Mouse (Mus musculus) midbrain, embryonic 12.5 days (tissue): ENCODE measurements around the gene Tmem140. TPM values are rescaled to one million over a fixed set of nuclear protein-coding genes. Genes with fewer than 3 reads are reported as not detected.

ENCODE experiments used
- ATAC-seq: fragments of 200-750 bp; cut with Nextera tagmentation; 2 replicates; pipeline ENCODE4 v1.8.0; 2017; ENCODE audit warnings: low read depth, moderate TSS enrichment, moderate library complexity; ENCODE audit not compliant: low FRiP score
- H3K27ac ChIP-seq: fragments of 300-500 bp; sonication (generic); replicated peaks from 2 replicates; pipeline ENCODE4 v1.5.1; 2016; ENCODE audit warnings: mild to moderate bottlenecking
- H3K27me3 ChIP-seq: fragments of 300-500 bp; sonication (generic); 2 replicates; pipeline ENCODE4 v1.6.1; 2016; ENCODE audit warnings: mild to moderate bottlenecking
- H3K36me3 ChIP-seq: fragments of 300-500 bp; sonication (generic); 2 replicates; pipeline ENCODE4 v1.6.1; 2016
- H3K4me1 ChIP-seq: fragments of 300-500 bp; sonication (generic); 2 replicates; pipeline ENCODE4 v1.6.1; 2016
- H3K4me2 ChIP-seq: fragments of 300-500 bp; sonication (generic); replicated peaks from 2 replicates; pipeline ENCODE4 v1.6.1; 2016; ENCODE audit warnings: mild to moderate bottlenecking, moderate library complexity
- H3K4me3 ChIP-seq: fragments of 300-500 bp; sonication (generic); 2 replicates; pipeline ENCODE4 v1.5.1; 2016; ENCODE audit warnings: mild to moderate bottlenecking
- H3K9ac ChIP-seq: fragments of 300-500 bp; sonication (generic); replicated peaks from 2 replicates; pipeline ENCODE4 v1.6.1; 2016; ENCODE audit warnings: mild to moderate bottlenecking, moderate library complexity
- H3K9me3 ChIP-seq: fragments of 300-500 bp; sonication (generic); 2 replicates; pipeline ENCODE4 v1.6.1; 2016; ENCODE audit warnings: mild to moderate bottlenecking
- WGBS: fragments of 180-500 bp; shearing (Covaris S2); methylation state at CpG from one replicate; pipeline ENCODE4 v1.1.7; 2016; 5-methylcytosine and 5-hydroxymethylcytosine counted together
- polyA plus RNA-seq: library from polyadenylated mRNA; unstranded; fragments of >200 nt; fragmentation: Nextera tagmentation; extraction: Ambion mirVana; gene quantifications from 2 replicates; pipeline ENCODE4 v1.2.1, GENCODE M21; 2016

Gene Tmem140
- polyA plus RNA-seq = 1.8 and 2.0 TPM in 2 replicates

DNA sequence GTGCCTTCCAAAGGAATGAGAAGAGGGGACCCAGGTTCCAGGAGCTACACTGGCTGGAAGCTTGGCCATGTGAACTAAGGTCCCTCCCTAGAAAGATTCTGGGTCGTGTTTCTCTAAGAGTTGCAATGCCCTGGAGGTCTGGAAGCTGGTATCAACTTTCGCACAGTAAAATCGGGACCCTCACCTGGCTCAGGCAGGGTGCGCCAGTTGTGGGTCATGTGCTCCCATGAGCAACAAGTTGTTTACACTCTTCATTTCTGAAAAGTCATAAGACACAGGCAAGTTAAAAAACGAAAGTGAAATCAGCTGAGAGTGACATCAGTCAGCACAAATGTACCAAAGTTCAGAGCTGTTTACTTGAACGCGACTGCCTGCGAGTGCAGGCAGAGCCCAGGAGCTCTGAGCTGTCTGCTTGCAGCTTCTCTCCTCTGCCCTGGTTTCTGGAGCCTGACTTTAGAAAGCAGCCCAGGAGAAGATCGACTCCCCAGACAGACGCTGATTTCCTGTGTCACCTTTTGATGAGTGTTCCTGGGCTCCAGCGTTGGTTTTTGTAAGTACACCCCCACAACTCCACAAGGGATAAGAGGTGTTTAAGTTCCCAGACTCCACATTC, at the start of gene Tmem140:
Gene Tmem140, plus strand, starts transcription at position 356 of the 613 bp plus-strand sequence.
- Histone ChIP-seq H3K9me3 (no peaks in the 10 kb centered on the region), H3K27ac (no peak within 1 kb of the TSS), H3K36me3 (no peaks in the 10 kb centered on the region), H3K4me1 (peaks cover 3% of the 10 kb centered on the region; the same call in 1 of the 2 replicates), H3K4me2 (no peak within 1 kb of the TSS), H3K9ac (no peak within 1 kb of the TSS), H3K4me3 (no peak within 1 kb of the TSS), H3K27me3 (no peaks in the 10 kb centered on the region)
- no peak for ATAC-seq
- 61% methylated on average over 11 of the region's 11 CpGs for WGBS

DNA sequence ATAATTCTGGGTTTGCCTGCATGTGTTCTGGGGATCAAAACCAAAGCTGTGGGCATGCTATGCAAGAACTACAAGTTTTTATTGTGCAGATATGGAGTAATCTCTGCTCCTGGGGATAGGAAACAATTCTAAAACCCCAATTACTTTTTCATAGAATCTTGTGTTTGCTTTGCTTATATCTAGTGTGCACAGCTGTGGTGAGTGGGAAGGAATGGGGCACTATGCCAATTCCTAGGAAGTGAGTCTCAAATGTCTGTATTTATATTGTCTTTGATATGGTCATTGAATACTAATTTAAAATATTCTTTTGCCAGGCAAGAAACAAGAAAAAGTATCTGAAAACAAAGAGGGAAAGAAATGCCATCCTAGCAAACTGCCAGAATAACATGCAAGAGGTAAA, 38.5 kb upstream of the Tmem140 start:
- no peak overlapping the region for H3K4me2 ChIP-seq
- H3K4me3 ChIP-seq = no peak overlapping the region
- H3K27ac ChIP-seq = no peak overlapping the region
- no peak overlapping the region for H3K9ac ChIP-seq
- H3K27me3 ChIP-seq = no peaks in the 10 kb centered on the region
- ATAC-seq = no peak
- H3K9me3 ChIP-seq = no peaks in the 10 kb centered on the region
- no peaks in the 10 kb centered on the region for H3K4me1 ChIP-seq
- no peaks in the 10 kb centered on the region for H3K36me3 ChIP-seq

DNA sequence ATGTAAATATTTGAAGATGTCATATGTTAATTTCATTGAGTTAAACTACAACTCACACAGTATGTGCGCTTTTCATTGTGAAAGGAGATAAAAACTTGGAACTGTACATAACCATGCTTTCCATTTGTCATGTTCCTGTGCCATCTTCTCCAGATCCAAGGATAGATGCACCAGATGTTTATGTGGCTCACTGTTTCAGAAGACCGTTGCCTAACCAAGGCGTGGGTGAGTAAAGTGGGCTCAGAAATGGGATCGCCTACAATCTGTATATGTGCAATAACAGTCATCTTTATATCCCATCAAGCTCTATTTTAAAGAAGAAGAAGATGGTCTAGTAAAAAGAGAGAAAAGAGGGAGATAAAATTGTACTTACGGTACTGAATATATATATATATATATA, 30.6 kb upstream of the Tmem140 start:
- Histone ChIP-seq H3K4me2 (no peak overlapping the region), H3K27me3 (no peaks in the 10 kb centered on the region), H3K9ac (no peak overlapping the region), H3K4me1 (no peaks in the 10 kb centered on the region), H3K4me3 (no peak overlapping the region), H3K9me3 (no peaks in the 10 kb centered on the region), H3K27ac (no peak overlapping the region), H3K36me3 (no peaks in the 10 kb centered on the region)
- WGBS = 92% methylated on average over 5 of the region's 5 CpGs
- ATAC-seq = no peak

DNA sequence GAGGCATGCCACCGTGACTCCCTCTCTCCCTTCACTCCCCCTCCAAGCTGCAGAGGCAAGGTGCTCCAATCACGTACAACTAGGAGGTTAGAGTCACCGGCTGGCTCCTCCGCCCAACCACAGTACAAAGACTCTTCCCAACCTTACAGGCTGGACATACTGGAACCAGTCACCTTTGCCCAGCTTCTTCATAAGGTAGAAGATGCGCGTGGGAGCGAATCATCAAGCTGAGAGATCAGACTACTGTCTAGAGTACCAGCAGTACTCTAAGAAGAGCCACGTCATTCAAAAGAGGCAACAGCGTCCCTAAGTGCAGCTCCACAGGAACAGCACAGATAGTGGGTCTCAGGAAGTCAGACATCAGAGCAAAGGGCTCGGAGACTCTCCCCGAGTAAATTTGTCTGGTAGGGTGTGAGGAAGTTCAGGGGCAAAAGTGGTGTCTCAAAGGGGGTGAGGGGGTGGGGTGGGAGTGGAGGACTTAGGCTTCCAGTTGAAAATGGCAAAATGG, 1.3 kb upstream of the Tmem140 start:
- no peak overlapping the region for H3K4me2 ChIP-seq
- ATAC-seq = no peak
- no peak overlapping the region for H3K9ac ChIP-seq

DNA sequence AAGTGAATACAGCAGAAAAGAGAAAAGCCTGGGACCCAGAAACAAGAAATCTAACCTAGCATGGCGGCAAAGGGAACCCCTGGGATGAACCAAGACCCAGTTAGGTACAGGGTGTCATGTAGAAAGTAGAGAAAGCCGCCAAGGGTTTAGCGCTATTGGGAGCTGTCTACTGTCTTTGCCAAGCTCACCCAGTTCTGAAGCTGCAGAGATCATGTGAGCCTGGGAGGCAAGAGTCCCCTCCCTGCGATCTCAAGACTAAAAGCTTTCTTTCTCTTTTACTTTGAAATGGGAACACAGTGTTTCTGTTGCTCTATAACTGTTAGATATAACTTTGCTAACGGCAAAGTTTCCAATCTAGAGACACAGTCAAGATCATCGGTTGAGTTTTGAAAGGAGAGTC, 565 bp upstream of the Tmem140 start:
- H3K9ac ChIP-seq = no peak overlapping the region
- H3K9me3 ChIP-seq = no peaks in the 10 kb centered on the region
- H3K4me1 ChIP-seq = peaks cover 3% of the 10 kb centered on the region; the same call in 1 of the 2 replicates
- no peak overlapping the region for H3K27ac ChIP-seq
- WGBS = 94% methylated on average over 6 of the region's 6 CpGs
- no peak for ATAC-seq
- H3K4me3 ChIP-seq = no peak overlapping the region
- no peak overlapping the region for H3K4me2 ChIP-seq
- no peaks in the 10 kb centered on the region for H3K27me3 ChIP-seq
- H3K36me3 ChIP-seq = no peaks in the 10 kb centered on the region

More for the DNA sequence above, 1.3 kb upstream of the Tmem140 start:
- Histone ChIP-seq H3K27ac (no peak overlapping the region), H3K9me3 (no peaks in the 10 kb centered on the region), H3K4me1 (no peaks in the 10 kb centered on the region), H3K4me3 (no peak overlapping the region), H3K27me3 (no peaks in the 10 kb centered on the region), H3K36me3 (no peaks in the 10 kb centered on the region)
- 92% methylated on average over 11 of the region's 11 CpGs for WGBS

DNA sequence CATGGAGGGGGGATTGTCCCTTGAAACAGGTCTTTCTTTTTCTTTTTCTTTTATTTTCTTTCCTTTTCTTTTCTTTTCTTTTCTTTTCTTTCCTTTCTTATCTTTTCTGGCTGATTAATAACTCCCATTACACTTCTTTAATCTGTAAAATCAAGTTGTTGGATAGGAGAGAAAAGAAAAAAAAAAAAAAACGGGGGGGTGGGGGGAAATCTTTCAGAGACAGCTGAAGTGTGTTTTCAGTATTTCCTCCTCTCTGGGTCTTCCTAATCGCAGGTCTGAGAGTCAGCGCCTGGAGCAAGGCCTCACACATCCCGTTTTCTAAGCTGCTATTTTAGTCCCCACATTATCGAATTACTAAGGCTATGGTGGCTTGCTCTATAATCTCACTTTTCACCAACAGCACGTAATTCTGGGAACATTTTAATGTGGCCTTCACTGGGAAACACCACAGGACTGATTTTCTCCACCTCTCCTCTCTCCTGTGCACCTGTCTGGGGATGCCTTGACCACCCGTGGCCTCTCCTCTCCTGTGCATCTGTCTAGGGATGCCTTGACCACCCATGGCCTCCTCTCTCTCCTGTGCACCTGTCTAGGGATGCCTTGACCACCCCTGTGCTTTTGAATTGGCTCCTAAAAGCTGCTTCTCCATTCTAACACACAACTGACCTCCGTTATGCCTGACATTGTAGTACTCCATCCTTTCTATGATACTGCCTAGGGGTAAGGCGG, 1.0 kb downstream of the Tmem140 start:
- Histone ChIP-seq H3K27me3 (no peaks in the 10 kb centered on the region), H3K27ac (no peak overlapping the region), H3K36me3 (no peaks in the 10 kb centered on the region), H3K9ac (no peak overlapping the region), H3K4me2 (no peak overlapping the region), H3K4me1 (peaks cover 3% of the 10 kb centered on the region; the same call in 1 of the 2 replicates), H3K4me3 (no peak overlapping the region), H3K9me3 (no peaks in the 10 kb centered on the region)
- no peak for ATAC-seq
- WGBS = 71% methylated on average over 9 of the region's 9 CpGs

DNA sequence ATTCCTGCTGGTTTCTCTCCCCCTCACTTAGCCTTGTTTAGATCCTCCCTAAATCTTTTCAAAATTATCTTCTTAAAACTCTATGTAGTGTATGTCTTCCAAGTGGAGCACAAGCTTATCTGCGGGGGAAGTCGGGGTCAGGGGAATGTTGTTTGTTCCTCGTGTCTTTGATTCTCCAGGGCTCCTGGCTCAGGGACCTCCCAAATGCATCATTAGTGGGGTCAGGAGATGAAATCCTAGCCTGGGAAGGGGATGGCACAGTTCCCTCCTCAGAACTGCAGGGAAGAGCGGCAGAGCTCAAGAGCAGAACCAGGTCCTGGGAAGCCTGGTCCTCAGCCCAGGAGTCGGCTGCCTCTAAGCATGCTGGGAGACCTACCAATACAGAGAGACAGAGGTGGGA, 2.3 kb downstream of the Tmem140 start:
- Histone ChIP-seq H3K36me3 (no peaks in the 10 kb centered on the region), H3K4me1 (peaks cover 3% of the 10 kb centered on the region; the same call in 1 of the 2 replicates), H3K4me3 (no peak overlapping the region), H3K9me3 (no peaks in the 10 kb centered on the region), H3K9ac (no peak overlapping the region), H3K4me2 (no peak overlapping the region), H3K27ac (no peak overlapping the region), H3K27me3 (no peaks in the 10 kb centered on the region)
- WGBS = 75% methylated on average over 5 of the region's 5 CpGs
- no peak for ATAC-seq

DNA sequence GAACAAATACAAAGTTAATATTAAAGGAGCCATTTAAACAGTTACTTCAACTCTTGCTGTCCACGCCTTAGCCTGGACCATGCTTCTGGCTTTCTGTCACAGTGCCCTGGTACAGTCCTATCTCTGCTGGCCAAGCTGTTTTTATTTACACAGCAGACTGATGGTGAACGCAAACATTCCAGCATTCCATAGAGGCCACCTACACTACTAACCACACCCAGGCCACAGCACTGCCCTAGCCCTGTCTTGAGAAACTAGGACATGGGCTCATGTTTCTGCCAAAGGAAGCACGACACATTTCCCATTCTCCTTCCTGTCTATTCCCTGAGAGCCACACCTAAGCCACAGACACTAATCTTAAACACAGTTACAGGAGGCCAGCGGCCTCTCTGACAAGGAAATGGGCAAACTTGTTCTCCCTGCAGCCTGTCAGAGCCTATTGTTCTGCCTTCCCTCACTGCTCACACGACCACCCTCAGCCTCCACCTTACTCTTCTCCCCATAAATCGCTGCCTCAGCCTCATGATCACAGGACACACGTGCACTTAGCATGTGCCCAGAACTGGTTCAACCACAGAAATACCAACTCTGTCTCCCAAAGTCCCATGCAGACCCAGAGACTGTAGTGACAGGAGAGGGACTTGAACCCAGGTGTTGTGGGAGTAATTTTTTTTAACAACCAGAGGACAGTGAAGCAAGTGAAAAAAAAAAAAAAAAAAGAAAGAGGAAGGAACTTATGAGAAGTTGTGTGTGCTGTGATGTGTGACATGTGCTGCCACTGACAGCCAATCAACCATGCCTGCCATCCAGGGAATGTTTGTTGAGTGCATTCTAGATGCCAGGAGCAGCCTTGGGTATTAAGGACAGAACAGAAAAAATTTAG, 3.0 kb downstream of the Tmem140 start:
- WGBS = 72% methylated on average over 7 of the region's 7 CpGs
- ATAC-seq = no peak
- H3K27ac ChIP-seq = no peak overlapping the region

DNA sequence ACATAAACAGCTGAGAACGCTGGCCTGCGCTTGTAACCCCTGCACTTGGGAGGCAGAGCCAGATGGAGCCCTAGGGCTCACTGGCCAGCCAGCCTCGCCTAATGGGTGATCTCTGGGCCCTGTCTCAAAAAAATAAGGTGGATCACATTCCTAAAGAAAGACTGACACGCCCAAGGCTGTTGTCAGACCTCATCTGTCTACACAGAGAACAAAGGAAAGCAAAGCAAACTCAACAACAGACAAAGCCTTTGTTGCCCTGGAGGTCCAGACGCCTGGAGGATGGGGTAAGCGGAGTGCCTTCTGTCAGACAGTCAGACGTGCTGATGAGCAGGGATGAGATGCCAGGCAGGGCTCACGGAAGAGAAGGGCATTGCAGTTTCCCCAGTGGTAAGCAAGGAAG, 3.8 kb downstream of the Tmem140 start:
- H3K27me3 ChIP-seq = no peaks in the 10 kb centered on the region
- no peaks in the 10 kb centered on the region for H3K36me3 ChIP-seq
- no peaks in the 10 kb centered on the region for H3K9me3 ChIP-seq
- WGBS = 52% methylated on average over 8 of the region's 8 CpGs
- no peak overlapping the region for H3K4me2 ChIP-seq
- H3K27ac ChIP-seq = no peak overlapping the region
- no peak overlapping the region for H3K4me3 ChIP-seq
- H3K9ac ChIP-seq = no peak overlapping the region
- H3K4me1 ChIP-seq = peaks cover 3% of the 10 kb centered on the region; the same call in 1 of the 2 replicates
- no peak for ATAC-seq

More for the DNA sequence above, 3.0 kb downstream of the Tmem140 start:
- Histone ChIP-seq H3K4me2 (no peak overlapping the region), H3K4me1 (peaks cover 3% of the 10 kb centered on the region; the same call in 1 of the 2 replicates), H3K9ac (no peak overlapping the region), H3K36me3 (no peaks in the 10 kb centered on the region), H3K4me3 (no peak overlapping the region), H3K27me3 (no peaks in the 10 kb centered on the region), H3K9me3 (no peaks in the 10 kb centered on the region)

DNA sequence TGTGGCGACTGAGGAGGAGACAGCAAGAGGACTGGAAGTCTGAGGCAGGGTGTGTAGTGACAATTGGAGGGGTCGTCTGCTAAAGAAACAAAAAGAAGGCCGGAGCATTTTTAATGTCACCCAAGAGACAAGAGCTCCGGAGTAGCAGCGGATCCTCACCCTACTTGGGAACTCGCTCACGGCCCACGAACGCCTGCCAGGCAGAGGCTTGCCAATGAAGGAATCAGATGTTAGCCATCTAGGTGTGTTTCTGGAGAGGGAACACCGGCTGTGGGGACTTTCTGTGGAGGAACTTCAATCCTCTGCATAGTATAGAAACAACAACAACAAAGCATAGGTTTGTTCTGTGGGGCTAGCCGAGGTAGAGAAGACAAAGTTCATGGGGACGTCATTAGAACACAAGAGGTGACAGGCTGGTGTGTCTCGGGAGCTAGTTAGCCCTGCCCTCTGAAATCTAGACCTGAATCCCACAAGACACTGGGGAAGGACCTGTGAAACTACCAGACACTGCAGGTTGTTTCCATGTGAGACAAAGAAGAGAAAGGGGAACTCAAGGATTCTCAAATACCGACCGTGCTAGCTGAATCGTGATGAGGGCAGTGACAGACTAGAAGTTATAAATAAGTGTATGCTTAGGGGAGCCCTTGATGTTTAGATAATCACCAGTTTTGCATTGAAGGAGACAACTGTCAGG, 4.5 kb downstream of the Tmem140 start:
- 83% methylated on average over 16 of the region's 16 CpGs for WGBS
- H3K27ac ChIP-seq = no peak overlapping the region

DNA sequence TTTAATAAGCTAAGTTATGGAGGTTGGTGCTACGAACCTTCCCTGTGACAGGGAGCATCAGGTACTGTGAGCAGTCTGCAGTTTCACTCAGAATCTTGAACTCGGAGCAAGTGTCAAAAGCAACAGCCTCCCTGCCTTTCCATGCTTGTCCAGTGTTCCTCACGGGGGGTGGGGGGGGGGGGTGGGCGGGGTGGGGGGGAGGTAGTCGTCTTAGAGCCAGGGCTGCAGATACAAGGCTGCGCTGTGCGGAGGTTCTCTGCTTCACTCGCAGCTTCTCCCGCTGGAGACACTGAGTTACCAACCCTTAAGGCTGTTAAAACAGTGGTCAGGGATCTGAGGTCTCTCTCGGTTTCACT, 5.0 kb downstream of the Tmem140 start:
- 85% methylated on average over 8 of the region's 10 CpGs for WGBS
- no peak for ATAC-seq
- Histone ChIP-seq H3K4me1 (peaks cover 3% of the 10 kb centered on the region; the same call in 1 of the 2 replicates), H3K36me3 (0 out of 2 replicates have a peak, but pooled peaks cover 3% of the 10 kb centered on the region), H3K27me3 (no peaks in the 10 kb centered on the region), H3K9me3 (no peaks in the 10 kb centered on the region), H3K27ac (no peak overlapping the region), H3K9ac (no peak overlapping the region), H3K4me3 (no peak overlapping the region), H3K4me2 (no peak overlapping the region)

More for the DNA sequence above, 4.5 kb downstream of the Tmem140 start:
- no peaks in the 10 kb centered on the region for H3K36me3 ChIP-seq
- H3K9ac ChIP-seq = no peak overlapping the region
- peaks cover 3% of the 10 kb centered on the region; the same call in 1 of the 2 replicates for H3K4me1 ChIP-seq
- H3K27me3 ChIP-seq = no peaks in the 10 kb centered on the region
- no peaks in the 10 kb centered on the region for H3K9me3 ChIP-seq
- H3K4me2 ChIP-seq = no peak overlapping the region
- no peak overlapping the region for H3K4me3 ChIP-seq
- ATAC-seq = no peak
